Mouse (Mus musculus): ENCODE measurements around the gene Mdm2. TPM values are rescaled to one million over a fixed set of nuclear protein-coding genes. Genes with fewer than 3 reads are reported as not detected.

Gene Mdm2
- polyA plus RNA-seq, 1 experiment, result 55.7 TPM

GRCm38 (mm10) chr10:117679029-117679686, 31.4 kb downstream of the Mdm2 start:
- no peaks in the 10 kb centered on the region for H3K4me1 ChIP-seq (ENCODE audit: control insufficient read depth, insufficient read depth, low read length)
- no peak overlapping the region for H3K27ac ChIP-seq (ENCODE audit: control insufficient read depth, insufficient read depth, low read depth, low read length, poor library complexity)
- no peak overlapping the region for H3K4me3 ChIP-seq (replicated peaks; ENCODE audit: control insufficient read depth, low read depth, low read length)
- WGBS, result 78% methylated on average over 5 of the region's 5 CpGs
- TF ChIP-seq POLR2A (IDR thresholded peaks at IDR 0.05; ENCODE audit: borderline replicate concordance, control insufficient read depth, low read depth, low read length), result no peak
- TF ChIP-seq CTCF (IDR thresholded peaks at IDR 0.05; ENCODE audit: control insufficient read depth, insufficient read depth, low read length), result no peak

GRCm38 (mm10) chr10:117678357-117678756, 32.2 kb downstream of the Mdm2 start:
- no peak for TF ChIP-seq POLR2A (IDR thresholded peaks at IDR 0.05; ENCODE audit: borderline replicate concordance, control insufficient read depth, low read depth, low read length)
- no peak for TF ChIP-seq CTCF (IDR thresholded peaks at IDR 0.05; ENCODE audit: control insufficient read depth, insufficient read depth, low read length)
- WGBS, result 71% methylated on average over 5 of the region's 5 CpGs
- Histone ChIP-seq H3K4me3 (replicated peaks; ENCODE audit: control insufficient read depth, low read depth, low read length) (no peak overlapping the region), H3K27ac (ENCODE audit: control insufficient read depth, insufficient read depth, low read depth, low read length, poor library complexity) (no peak overlapping the region), H3K4me1 (ENCODE audit: control insufficient read depth, insufficient read depth, low read length) (no peaks in the 10 kb centered on the region)

- TF ChIP-seq POLR2A (IDR thresholded peaks at IDR 0.05; ENCODE audit: borderline replicate concordance, control insufficient read depth, low read depth, low read length) (no peak), CTCF (IDR thresholded peaks at IDR 0.05; ENCODE audit: control insufficient read depth, insufficient read depth, low read length) (no peak)
- H3K27ac ChIP-seq (ENCODE audit: control insufficient read depth, insufficient read depth, low read depth, low read length, poor library complexity), result no peak overlapping the region
- H3K4me1 ChIP-seq (ENCODE audit: control insufficient read depth, insufficient read depth, low read length), result no peaks in the 10 kb centered on the region
- WGBS, result 75% methylated on average over 13 of the region's 13 CpGs
- no peak overlapping the region for H3K4me3 ChIP-seq (replicated peaks; ENCODE audit: control insufficient read depth, low read depth, low read length)
Measured at GRCm38 (mm10) chr10:117677494-117678236, 32.9 kb downstream of the Mdm2 start.

- Histone ChIP-seq H3K4me1 (ENCODE audit: control insufficient read depth, insufficient read depth, low read length) (no peaks in the 10 kb centered on the region), H3K4me3 (replicated peaks; ENCODE audit: control insufficient read depth, low read depth, low read length) (no peak overlapping the region), H3K27ac (ENCODE audit: control insufficient read depth, insufficient read depth, low read depth, low read length, poor library complexity) (no peak overlapping the region)
- TF ChIP-seq POLR2A (IDR thresholded peaks at IDR 0.05; ENCODE audit: borderline replicate concordance, control insufficient read depth, low read depth, low read length) (no peak), CTCF (IDR thresholded peaks at IDR 0.05; ENCODE audit: control insufficient read depth, insufficient read depth, low read length) (no peak)
- 29% methylated on average over 17 of the region's 17 CpGs for WGBS
Measured at GRCm38 (mm10) chr10:117676644-117677313, 33.8 kb downstream of the Mdm2 start.

- 33% methylated on average over 19 of the region's 19 CpGs for WGBS
- Histone ChIP-seq H3K4me1 (ENCODE audit: control insufficient read depth, insufficient read depth, low read length) (no peaks in the 10 kb centered on the region), H3K4me3 (replicated peaks; ENCODE audit: control insufficient read depth, low read depth, low read length) (no peak overlapping the region), H3K27ac (ENCODE audit: control insufficient read depth, insufficient read depth, low read depth, low read length, poor library complexity) (no peak overlapping the region)
- TF ChIP-seq CTCF (IDR thresholded peaks at IDR 0.05; ENCODE audit: control insufficient read depth, insufficient read depth, low read length) (no peak), POLR2A (IDR thresholded peaks at IDR 0.05; ENCODE audit: borderline replicate concordance, control insufficient read depth, low read depth, low read length) (no peak)
Measured at GRCm38 (mm10) chr10:117676036-117676643, 34.4 kb downstream of the Mdm2 start.

GRCm38 (mm10) chr10:117675096-117676035, 35.2 kb downstream of the Mdm2 start:
- H3K4me3 ChIP-seq (replicated peaks; ENCODE audit: control insufficient read depth, low read depth, low read length), result no peak overlapping the region
- H3K27ac ChIP-seq (ENCODE audit: control insufficient read depth, insufficient read depth, low read depth, low read length, poor library complexity), result no peak overlapping the region
- H3K4me1 ChIP-seq (ENCODE audit: control insufficient read depth, insufficient read depth, low read length), result no peaks in the 10 kb centered on the region
- no peak for TF ChIP-seq CTCF (IDR thresholded peaks at IDR 0.05; ENCODE audit: control insufficient read depth, insufficient read depth, low read length)
- 35% methylated on average over 20 of the region's 20 CpGs for WGBS

GRCm38 (mm10) chr10:117674359-117675019, 36.1 kb downstream of the Mdm2 start:
- no peak overlapping the region for H3K27ac ChIP-seq (ENCODE audit: control insufficient read depth, insufficient read depth, low read depth, low read length, poor library complexity)
- TF ChIP-seq CTCF (IDR thresholded peaks at IDR 0.05; ENCODE audit: control insufficient read depth, insufficient read depth, low read length), result no peak
- no peak for TF ChIP-seq POLR2A (IDR thresholded peaks at IDR 0.05; ENCODE audit: borderline replicate concordance, control insufficient read depth, low read depth, low read length)
- no peak overlapping the region for H3K4me3 ChIP-seq (replicated peaks; ENCODE audit: control insufficient read depth, low read depth, low read length)
- 65% methylated on average over 3 of the region's 3 CpGs for WGBS
- H3K4me1 ChIP-seq (ENCODE audit: control insufficient read depth, insufficient read depth, low read length), result no peaks in the 10 kb centered on the region
